Mouse (Mus musculus): ENCODE measurements at regions not wholly inside any gene's neighbourhood (a gene's known extent, or its start where the extent isn't known, plus 50 kb on each side); places are given as distances from the start of the nearest gene placed in this dataset.
"Not testable (repeated sequence)": the region's sequence is repeated elsewhere in the genome, so short reads cannot be mapped to it uniquely, and the experiment has no call there.

DNA sequence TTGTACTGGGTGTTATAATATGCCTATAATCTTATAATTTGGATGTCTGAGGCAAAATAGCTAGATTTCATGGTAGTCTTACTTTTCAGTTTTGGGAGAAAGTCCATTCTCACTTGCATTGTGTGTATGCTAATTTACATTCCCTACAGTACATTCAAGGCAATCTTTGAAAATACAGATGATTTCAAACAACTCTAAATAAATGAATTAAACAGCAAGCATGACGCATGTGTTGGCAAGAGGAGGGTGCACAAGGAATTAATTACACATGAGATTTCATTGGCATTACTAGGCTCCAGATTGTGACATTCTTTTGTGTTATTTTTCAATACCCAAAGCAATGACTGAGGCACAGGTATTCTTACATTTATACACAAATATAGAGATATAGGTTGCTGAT is 495.2 kb upstream of the Cypt12 start:
- DNase-seq = no peak

DNA sequence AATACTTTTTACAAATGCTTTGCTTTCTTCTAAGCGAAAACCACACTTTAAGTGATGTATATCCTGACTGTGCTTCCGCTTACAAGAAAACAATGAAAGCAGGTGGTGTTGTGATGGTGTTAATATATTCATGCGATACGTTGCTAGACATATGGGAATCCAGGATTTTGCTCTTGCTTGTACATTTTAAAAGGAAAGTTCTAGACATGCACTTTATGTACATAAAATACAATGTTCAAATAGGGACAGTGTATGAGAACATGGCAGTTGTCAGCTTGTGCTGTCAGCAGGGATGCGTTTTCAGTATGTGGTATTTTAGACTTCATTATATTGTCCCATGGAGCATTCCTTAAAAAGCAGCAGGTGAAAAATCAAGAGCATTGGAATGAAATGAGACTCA is 487.7 kb upstream of the Cypt12 start:
- no peak for DNase-seq

DNA sequence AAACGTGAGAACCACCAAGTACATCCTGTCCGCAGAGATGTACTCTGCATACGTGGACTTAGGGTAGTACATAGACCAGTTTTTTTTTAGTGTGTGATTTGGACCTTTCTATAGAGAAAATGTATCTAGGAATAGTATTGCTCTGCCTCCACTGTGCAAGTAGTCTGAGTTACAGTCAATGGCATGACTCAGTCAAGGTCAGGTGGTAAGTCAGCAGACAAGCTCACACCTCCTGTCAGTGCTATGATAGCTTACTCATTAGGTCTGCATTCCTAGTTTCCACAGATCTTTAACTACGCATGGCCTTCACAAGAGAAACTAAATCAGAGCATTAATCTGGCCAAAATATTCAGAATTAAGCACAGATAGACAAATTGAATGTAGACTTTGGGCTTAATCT is 486.8 kb upstream of the Cypt12 start:
- DNase-seq = no peak

DNA sequence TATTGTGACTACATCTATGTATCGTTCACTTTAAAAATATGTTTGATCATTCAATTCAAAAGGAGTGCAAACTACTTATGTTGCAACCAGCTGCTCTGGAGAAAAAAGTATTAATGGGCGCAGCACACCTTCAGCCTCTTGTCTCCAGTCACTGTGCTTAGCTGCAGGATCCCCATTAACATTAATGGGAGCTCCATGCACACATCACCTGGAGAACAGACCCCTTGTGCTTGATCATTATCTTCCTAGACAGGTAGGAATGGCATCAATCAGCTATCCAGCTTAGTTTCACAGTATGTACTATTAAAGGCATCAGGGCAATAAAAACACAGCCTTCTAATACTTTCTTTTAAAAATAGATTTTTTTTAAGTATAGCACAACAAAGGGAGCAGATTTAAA is 474.4 kb upstream of the Cypt12 start:
- DNase-seq = no peak

DNA sequence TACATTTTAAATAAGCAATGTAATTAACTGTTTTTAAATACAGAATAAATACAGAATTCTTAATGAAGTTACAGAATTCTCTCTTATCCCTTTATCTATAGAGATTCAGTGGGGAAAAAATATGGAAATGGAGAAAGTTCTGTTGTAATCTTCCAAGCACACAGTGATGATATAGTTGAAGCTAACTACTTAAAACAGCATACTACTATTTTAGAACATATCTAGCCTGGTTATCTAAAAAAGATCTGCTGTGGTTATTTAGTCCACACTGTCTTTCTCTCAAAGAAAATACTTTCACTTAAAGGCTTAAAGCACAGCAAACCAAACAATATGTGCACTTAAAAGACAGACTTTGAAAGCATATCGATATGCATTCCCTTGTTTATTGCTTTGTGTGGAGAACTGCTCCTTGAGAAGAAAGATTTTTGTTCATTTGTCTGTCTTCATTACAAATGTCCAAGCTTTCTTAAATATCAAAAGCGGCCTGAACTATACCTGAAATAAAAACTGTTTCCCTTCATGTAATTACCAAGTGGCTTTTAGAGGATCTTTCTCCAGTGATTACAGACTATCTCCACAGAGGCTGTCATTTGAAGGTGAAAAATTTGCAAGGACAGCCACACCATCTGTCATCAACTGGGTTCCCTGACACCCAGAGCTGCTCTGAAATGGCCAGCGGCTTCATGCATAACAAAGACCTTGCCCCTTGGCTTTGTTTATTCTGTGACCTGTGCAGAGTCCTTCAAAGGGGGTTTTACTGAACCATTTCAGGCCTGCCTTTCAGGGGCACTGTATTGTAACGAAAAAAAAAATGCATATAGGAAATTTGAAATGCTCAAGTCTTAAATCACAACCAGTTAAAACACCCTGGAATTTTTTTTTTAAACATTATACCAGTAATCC is 458.7 kb upstream of the Cypt12 start:
- DNase-seq = no peak

DNA sequence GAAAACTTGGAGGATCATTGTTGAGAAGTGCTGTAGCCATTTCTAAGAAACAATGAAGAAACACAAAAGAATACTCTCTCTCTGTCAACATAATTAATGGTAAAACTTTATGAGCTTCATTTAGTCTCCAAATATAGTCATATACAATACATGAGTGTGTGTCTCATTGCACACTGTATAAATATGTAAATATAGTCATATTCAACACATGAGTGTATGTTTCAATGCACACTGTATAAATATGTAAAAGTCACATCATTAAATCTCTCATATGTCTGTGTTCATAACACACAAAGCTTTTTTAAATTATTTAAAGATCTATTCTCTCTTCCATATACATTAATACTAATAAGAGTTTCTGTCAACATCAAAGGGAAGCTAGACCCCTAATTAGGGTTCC is 457.6 kb upstream of the Cypt12 start:
- DNase-seq = no peak

DNA sequence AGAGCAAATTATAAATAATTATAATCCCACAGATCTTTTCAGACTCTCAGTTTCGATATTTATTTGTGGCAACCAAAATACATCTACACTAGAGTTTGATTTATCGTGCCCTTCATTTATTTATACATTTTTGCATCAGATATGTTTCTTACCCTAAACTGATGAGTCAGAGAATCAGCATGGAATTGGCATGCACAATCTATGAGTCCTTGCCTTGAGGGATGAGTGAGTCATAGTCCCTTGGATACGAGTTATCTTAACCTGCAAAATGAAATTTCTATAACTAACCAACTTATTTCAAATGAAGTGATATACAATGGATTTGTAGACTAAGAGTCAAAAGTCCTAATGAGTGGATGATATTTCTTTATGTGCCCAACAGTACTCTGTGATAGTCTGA is 449.9 kb upstream of the Cypt12 start:
- DNase-seq = no peak

DNA sequence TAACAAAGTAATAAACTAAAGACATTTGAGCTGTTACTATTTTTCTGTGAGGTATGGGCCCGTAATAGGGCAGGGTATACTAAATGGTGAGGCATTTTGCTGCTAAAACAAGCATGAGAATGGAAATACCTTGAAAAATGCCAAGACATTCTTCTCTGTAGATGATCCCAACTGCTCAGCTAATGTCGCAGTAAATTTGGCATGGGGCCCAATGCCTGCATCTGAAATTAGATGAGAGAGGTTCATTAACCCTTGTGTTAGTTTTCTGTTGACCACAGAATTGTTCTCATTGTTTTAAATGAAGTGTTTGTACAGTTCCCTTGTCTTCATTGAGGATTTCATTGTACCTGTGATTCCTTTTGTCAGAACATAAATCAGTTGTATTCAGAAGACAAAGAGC is 446.7 kb upstream of the Cypt12 start:
- no peak for DNase-seq

DNA sequence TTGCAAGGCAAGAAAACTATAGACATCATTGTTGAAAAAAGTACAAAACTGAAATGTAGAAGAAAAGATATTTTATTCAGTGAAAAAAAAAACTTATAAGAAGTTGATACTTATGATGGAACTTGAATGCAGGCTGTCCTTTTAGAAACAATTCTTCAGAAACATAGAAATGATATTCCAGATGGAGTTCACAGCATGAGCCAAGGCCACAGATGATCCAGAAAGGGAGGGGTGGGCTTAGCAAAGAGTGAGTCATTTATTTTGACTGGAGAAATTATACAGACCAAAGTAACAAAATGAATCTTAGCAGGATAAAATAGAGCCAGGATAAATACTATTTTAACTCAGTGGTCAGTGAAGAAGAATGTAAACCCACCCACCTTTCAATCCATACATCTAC is 406.9 kb upstream of the Cypt12 start:
- DNase-seq = no peak

DNA sequence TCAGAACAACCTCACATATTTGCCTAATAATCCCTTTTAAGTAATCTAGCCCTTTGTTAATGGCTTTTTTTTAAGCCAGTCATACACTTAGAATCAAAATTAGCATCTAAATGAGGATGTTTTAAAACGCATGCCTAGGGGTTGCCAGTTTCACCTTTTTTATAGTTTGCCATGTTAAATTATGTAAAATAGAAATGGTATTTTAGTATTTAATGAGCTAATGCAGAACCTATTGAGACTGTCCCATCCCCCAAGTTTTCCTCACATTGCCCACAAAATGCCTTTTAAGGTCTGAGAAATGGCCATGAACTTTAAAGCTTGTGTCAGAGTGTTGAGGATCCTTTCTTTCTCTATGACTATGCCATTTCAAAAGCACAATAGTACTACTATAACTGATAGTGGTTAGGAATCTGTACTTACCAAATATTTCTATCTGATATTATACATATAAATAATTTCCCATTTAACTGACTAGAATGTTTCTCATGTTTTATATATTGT is 400.6 kb upstream of the Cypt12 start:
- DNase-seq = no peak

DNA sequence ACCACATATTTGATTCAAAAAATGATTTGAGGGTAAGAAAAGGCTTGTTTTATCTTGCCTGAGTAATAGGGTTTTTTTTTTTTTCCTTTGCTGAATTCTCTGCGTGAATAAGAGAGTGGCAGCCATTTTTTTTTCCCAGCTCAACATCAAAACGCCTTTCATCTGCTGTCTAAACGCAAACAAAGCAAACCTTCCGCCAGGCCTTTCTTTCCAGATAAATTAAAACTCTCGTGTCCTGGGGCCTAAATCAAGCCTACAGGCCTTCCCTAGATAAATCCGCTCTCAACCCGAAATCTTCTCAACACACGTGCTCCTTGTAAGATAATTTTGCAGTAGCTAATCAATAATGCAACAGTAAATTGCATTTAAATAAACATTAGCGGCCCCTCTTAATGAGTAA is 365.7 kb upstream of the Cypt12 start:
- no peak for DNase-seq

DNA sequence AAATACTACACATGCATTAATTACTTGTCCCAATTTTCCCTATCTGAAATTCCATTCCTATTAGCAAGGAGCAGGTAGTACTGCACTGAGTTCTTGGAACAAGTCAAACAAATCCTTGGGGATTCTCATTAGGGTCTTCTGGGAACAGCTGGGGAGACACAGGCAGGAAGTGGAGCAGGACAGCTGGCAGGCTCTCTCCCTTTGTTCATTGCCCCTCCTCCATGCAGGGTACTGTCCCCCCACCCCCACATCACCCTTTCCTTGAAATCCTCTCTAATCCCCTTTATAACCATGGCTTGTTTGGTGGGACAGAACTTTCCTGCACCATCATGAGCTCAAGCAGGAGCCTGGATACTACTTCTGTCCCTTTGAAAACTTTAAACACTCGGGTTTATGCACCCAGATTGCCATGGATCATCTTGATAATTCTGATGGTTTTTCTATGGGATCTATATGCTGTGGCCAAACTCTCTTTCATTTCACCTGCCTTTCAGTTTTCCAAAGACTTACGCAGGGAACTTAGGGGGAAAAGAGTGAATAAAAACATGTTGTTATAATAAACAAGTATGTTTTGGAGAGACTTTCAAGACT is 358.2 kb upstream of the Cypt12 start:
- no peak for DNase-seq

DNA sequence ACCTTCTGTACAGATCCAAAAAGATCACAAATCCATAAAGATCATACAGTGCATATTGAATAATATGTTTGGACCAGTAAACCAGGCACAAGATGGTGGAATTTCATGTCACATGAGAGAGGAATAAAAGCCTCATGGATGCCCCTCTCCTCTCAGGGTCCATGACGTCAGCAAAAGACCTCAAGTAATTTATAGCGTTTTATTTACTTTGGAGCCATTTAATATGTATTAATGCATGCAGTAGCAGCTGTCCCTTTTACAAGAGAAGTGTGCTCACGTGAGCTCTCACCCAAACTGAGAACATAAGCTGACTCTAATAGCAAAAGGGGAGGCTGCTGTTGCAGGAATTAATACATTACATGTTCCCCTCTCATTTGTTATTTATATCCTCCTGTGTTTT is 355.7 kb upstream of the Cypt12 start:
- DNase-seq = no peak

DNA sequence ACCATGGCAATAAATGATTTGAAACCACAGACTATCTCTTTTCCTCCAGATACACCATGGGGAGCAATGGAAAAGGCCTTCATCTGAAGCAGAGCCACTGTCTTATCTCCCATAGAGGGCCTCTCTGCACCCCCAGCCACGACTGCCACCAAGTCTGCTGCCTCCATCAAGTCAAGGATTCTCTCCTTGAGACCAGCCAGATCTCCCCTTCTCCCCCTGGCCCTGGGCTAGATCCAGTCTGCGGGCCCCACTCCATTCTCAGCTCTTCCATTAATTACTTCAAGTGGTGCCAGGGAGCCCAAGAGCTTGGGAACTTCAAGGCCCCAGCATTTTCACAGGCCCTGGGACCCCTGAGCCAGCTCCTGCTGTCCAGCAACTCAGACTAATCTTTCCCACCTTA is 351.8 kb upstream of the Cypt12 start:
- DNase-seq = no peak

DNA sequence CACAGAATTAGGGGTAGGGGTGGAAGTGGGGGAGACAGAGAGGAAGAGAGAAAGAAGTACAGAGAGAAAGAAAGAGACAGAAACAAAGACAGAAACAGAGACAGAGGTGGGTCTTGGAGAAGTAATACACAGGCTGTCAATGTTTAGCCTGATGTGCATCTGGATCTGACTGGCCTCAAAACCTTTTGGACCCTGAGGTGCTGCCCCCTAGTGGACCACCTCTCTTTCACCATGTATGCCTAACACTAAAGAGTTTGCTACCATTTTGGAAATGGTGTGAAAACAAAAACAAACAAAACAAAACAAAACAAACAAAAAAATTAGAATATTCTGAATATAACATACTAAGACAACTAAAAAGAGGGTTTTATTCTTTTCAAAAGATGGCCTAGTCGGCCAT is 334.7 kb upstream of the Cypt12 start:
- no peak for DNase-seq

DNA sequence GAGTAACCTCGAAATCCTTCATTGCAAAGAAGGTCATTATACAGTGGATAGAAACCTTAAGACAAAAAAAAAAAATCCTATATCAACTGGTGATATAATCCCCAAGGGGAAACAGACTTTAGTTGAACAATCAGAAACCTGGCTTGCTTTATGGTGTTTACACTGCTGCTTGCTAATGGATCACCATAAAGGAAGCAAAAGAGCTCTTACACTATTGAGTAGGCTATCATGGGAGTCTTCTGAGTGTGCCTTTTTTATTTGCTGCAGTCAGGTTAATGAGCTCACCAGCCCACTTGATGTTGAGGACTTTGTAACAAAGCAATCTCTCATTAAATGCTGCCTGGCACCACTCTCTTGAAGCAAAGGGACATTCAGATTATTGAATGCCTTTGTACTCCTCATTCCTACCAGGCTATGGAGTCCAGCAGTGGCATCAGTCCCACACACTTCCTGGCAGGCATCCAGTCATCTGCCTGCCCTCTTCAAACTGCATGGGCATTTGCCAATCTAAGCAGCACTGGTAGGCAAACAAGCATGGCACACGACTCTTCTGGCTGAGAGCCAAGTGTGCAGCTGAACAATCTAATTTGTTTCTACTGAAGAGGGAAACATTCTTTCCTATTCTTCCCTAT is 331.7 kb upstream of the Cypt12 start:
- peak; percentile 14 to 34 for DNase-seq

DNA sequence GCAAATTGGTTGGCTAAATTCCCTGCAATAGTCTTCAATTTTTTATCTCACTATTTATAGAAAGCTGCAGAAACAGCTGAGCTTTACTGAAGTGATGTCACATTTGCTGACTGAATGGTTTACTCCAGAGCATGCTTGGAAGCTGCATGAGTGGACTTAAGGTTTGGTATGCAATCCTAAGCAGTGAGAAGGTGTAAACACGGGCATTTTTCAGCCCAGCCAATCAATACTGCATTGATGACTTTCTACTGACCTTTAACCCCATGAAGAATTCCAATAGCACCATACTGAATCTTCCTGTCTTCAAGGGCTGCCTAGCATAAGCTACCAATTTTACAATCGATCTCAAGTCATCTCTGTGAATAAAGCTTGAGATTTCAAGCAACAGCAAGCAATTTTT is 328.7 kb upstream of the Cypt12 start:
- DNase-seq = no peak

DNA sequence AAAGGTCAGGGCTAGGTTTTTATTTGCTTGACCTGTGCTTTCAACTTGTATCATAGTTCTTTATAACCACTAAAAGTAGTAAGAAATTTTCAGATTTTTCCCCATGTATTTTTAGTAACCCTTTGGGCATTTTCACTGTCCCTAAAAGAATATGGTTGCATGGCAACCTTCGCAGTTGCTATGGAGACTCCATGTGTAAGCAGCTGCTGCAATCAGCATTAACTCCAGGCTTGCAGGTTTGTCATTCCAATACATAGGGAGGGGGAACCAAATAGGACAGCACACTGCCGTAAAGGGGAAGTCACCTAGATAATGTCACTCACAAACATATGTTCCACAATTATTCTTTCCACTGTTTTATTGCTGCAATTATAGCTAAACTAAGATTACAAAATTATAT is 328.3 kb upstream of the Cypt12 start:
- DNase-seq = no peak

DNA sequence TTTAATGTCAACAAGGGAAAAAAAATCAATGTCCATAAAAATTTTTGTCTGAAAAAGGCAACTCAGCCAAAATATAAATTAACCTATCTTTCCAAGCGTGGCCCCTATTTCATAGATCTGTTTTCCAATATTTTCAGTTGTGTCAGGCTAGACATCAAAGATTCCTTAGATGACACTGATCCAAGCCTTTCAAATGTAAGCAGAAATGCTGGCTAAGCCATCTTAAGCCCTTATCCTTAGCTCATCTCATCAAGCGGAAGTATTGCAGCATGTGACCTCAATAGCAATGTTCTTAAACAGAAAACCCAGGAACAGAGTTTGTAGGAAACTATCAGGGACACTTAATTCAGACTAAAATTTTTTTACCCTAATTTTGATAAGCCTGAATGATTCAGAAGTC is 327.8 kb upstream of the Cypt12 start:
- no peak for DNase-seq

DNA sequence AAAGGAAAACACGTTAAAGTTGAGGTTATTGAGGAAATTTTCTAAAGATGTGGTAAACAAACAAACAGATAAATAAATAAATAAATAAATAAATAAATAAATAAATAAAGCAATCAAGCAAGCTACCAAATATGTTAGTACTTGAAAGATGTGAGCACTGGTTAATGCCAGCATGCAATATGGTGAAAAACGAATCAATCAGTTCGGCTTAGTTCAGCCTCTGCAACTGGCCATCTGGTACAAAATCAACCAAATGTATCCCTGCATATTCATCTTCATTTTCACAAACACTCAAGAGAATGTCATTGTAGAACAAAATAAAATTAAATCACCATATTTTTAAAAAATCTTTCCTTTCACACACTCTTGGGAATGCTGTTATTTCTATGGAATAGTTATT is 315.7 kb upstream of the Cypt12 start:
- DNase-seq = no peak

DNA sequence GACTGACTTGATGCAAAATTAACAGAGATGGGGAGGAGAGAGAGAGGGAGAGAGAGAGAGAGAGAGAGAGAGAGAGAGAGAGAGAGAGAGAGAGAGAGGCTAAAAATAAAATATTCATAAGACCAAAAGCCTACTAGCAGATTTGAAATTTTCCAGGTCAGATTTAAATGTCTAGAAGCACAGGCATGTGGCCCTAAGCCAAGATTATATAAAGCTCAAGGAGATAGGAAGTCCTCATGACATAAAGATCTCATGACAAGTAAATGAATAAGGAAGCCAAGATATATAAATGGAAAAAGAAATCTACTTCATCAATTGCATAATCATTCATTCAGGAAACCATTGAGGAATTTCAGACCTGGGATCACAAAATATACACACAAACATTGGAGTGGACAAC is 311.9 kb upstream of the Cypt12 start:
- no peak for DNase-seq

DNA sequence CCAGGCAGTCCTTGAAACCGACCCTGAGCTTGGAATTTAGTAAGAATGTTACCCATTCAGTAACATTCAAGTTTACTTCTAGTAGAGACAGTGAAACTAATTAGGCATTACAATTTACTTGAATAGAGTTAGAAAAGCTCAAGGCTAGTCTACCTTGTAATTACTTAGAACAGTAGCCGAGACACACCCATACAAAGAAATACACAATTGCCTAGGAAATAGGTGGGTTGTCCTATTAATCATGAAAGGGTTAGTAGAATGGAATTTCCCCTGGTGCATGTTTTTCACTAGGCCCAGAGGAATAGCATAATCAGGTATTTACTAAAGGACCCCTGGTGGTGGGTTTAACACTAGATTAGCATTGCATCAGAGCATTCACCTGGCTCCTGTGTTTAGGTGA is 288.2 kb upstream of the Cypt12 start:
- not testable (repeated sequence) for DNase-seq

DNA sequence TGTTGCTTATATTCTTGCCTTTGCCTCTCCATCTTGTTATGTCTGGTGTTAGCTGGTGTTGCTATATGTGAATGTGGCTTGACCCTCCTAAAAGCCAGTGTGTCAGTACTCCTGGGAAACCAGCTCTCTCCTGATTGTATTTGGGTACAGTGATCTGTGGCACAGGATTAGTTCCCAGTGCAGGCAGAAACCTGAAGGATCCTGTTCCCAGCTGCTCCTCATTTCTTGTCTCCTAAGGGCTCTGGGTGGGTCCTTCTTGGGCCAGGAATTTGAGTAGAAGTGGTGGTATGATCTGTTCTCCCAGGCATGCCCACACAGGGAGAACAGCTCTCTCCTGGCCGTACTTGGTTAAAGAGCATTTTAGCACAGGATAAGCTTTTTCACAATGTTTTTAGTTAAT is 286.2 kb upstream of the Cypt12 start:
- DNase-seq = no peak

DNA sequence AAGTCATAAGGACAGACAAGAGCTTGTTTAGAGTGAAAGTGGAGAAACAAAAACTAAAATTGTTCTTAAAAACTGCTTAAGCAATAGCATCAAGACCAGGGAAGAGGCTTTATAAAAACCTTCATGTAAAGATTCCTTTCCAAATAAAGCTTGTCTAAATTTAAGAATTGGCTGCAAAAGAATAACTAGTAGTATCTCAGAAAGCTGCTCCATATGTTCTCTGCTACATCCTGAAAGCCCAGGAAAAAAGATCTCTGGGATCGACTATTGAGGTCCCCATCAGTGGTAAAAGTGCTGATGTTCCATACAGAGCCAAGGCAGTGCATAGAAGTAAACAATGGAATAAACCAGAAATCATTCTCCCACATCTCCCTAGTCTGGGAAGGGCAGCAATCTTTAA is 281.2 kb upstream of the Cypt12 start:
- no peak for DNase-seq

Measured in kidney, postnatal 25 days (tissue).